Mouse (Mus musculus): ENCODE measurements around the gene Ptgr1. TPM values are rescaled to one million over a fixed set of nuclear protein-coding genes. Genes with fewer than 3 reads are reported as not detected.

Gene Ptgr1
- polyA plus RNA-seq, 3 experiments from 2014 or later = 0.34 to 0.67 TPM; not detected in 1

- no peak for ATAC-seq
Observed at GRCm38 (mm10) chr4:58926120-58926519, 60.8 kb downstream of the Ptgr1 start.

GRCm38 (mm10) chr4:58925664-58926063 is 61.3 kb downstream of the Ptgr1 start:
- ATAC-seq = no peak

GRCm38 (mm10) chr4:58923933-58924332 is 63.0 kb downstream of the Ptgr1 start:
- no peak for ATAC-seq

Other genes starting within 250 kb of the Ptgr1 start
- gene Olfr267, start 199.4 kb downstream of the Ptgr1 start, polyA plus RNA-seq (2017; shearing (Covaris generic)) = not detected
- 10 to 100 TPM; 20.8 to 32.6 (median 31.2) TPM for gene Ecpas, start 74.4 kb downstream of the Ptgr1 start, polyA plus RNA-seq (2017; shearing (Covaris generic))
- gene Zkscan16, start 43.5 kb downstream of the Ptgr1 start, polyA plus RNA-seq (2017; shearing (Covaris generic)) = not detected
- gene Dnajc25, start 7.9 kb upstream of the Ptgr1 start, polyA plus RNA-seq (2017; shearing (Covaris generic)) = 1 to 10 TPM in 1 of 3 experiments, under 1 TPM in 2; 0.64 to 1.1 (median 0.91) TPM
- not detected for gene Gm20503, start 16.1 kb upstream of the Ptgr1 start, polyA plus RNA-seq (2017; shearing (Covaris generic))
- 100 to 1,000 TPM; 134 to 204 (median 170) TPM for gene Gng10, start 48.0 kb upstream of the Ptgr1 start, polyA plus RNA-seq (2017; shearing (Covaris generic))
- not detected for gene AI481877, start 151.9 kb upstream of the Ptgr1 start, polyA plus RNA-seq (2017; shearing (Covaris generic))
- gene Ugcg, start 202.1 kb upstream of the Ptgr1 start, polyA plus RNA-seq (2017; shearing (Covaris generic)) = 10 to 100 TPM in 2 of 3 experiments, 1 to 10 TPM in 1; 8.7 to 20.6 (median 16.4) TPM

All from inflammation-experienced regulatory T-cells, adult 6 months (primary cell).